Mouse (Mus musculus): Measurements from ENCODE around the gene Sesn2. TPM values are rescaled to one million over a fixed set of nuclear protein-coding genes. Genes with fewer than 3 reads are reported as not detected.

The Sesn2 gene
- polyA plus RNA-seq, 1 experiment: 41.6 TPM

GRCm38 (mm10) chr4:132503344-132503743 lies 7.0 kb downstream of the Sesn2 start:
- Histone ChIP-seq H3K27ac (ENCODE audit: insufficient read depth, low read length) (peak overlapping the region; percentile 7; the same call in 1 of the 2 replicates), H3K36me3 (ENCODE audit: control insufficient read depth, insufficient read depth, low read length, poor library complexity, severe bottlenecking) (peaks cover 37% of the 10 kb centered on the region), H3K4me3 (ENCODE audit: low read depth, low read length) (no peak overlapping the region), H3K9me3 (replicated peaks; ENCODE audit: control insufficient read depth, insufficient read depth, low read length, poor library complexity, severe bottlenecking) (no peaks in the 10 kb centered on the region), H3K27me3 (ENCODE audit: control insufficient read depth, insufficient read depth, low read length, poor library complexity, severe bottlenecking) (no peaks in the 10 kb centered on the region), H3K9ac (ENCODE audit: low read depth, poor library complexity, severe bottlenecking) (no peak overlapping the region), H3K4me1 (ENCODE audit: control insufficient read depth, insufficient read depth, low read length) (peaks cover 6% of the 10 kb centered on the region)
- TF ChIP-seq POLR2A (IDR thresholded peaks at IDR 0.05; ENCODE audit: insufficient read depth, low read length) (no peak), CTCF (IDR thresholded peaks at IDR 0.05; ENCODE audit: low read depth, low read length) (no peak), EP300 (IDR thresholded peaks at IDR 0.05; ENCODE audit: insufficient read depth, low read depth, low read length) (no peak)

- Histone ChIP-seq H3K27ac (ENCODE audit: insufficient read depth, low read length) (no peak overlapping the region), H3K36me3 (ENCODE audit: control insufficient read depth, insufficient read depth, low read length, poor library complexity, severe bottlenecking) (peaks cover 50% of the 10 kb centered on the region)
These were observed 8.7 kb downstream of the Sesn2 start for GRCm38 (mm10) chr4:132501639-132502038.

GRCm38 (mm10) chr4:132494271-132494918 lies 15.9 kb downstream of the Sesn2 start:
- no peak for TF ChIP-seq POLR2A (IDR thresholded peaks at IDR 0.05; ENCODE audit: insufficient read depth, low read length)
- no peaks in the 10 kb centered on the region for H3K9me3 ChIP-seq (replicated peaks; ENCODE audit: control insufficient read depth, insufficient read depth, low read length, poor library complexity, severe bottlenecking)

More at GRCm38 (mm10) chr4:132501639-132502038, 8.7 kb downstream of the Sesn2 start:
- TF ChIP-seq EP300 (IDR thresholded peaks at IDR 0.05; ENCODE audit: insufficient read depth, low read depth, low read length): no peak
- no peak for TF ChIP-seq CTCF (IDR thresholded peaks at IDR 0.05; ENCODE audit: low read depth, low read length)
- TF ChIP-seq POLR2A (IDR thresholded peaks at IDR 0.05; ENCODE audit: insufficient read depth, low read length): no peak
- Histone ChIP-seq H3K4me1 (ENCODE audit: control insufficient read depth, insufficient read depth, low read length) (peaks cover 6% of the 10 kb centered on the region), H3K9ac (ENCODE audit: low read depth, poor library complexity, severe bottlenecking) (no peak overlapping the region), H3K4me3 (ENCODE audit: low read depth, low read length) (no peak overlapping the region), H3K9me3 (replicated peaks; ENCODE audit: control insufficient read depth, insufficient read depth, low read length, poor library complexity, severe bottlenecking) (no peaks in the 10 kb centered on the region), H3K27me3 (ENCODE audit: control insufficient read depth, insufficient read depth, low read length, poor library complexity, severe bottlenecking) (no peaks in the 10 kb centered on the region)

GRCm38 (mm10) chr4:132492178-132493060 lies 17.9 kb downstream of the Sesn2 start:
- Histone ChIP-seq H3K4me3 (ENCODE audit: low read depth, low read length) (no peak overlapping the region), H3K9ac (ENCODE audit: low read depth, poor library complexity, severe bottlenecking) (no peak overlapping the region), H3K27me3 (ENCODE audit: control insufficient read depth, insufficient read depth, low read length, poor library complexity, severe bottlenecking) (no peaks in the 10 kb centered on the region), H3K9me3 (replicated peaks; ENCODE audit: control insufficient read depth, insufficient read depth, low read length, poor library complexity, severe bottlenecking) (no peaks in the 10 kb centered on the region), H3K4me1 (ENCODE audit: control insufficient read depth, insufficient read depth, low read length) (no peaks in the 10 kb centered on the region), H3K27ac (ENCODE audit: insufficient read depth, low read length) (no peak overlapping the region), H3K36me3 (ENCODE audit: control insufficient read depth, insufficient read depth, low read length, poor library complexity, severe bottlenecking) (peaks cover 53% of the 10 kb centered on the region)
- TF ChIP-seq EP300 (IDR thresholded peaks at IDR 0.05; ENCODE audit: insufficient read depth, low read depth, low read length) (no peak), CTCF (IDR thresholded peaks at IDR 0.05; ENCODE audit: low read depth, low read length) (no peak)

More at GRCm38 (mm10) chr4:132494271-132494918, 15.9 kb downstream of the Sesn2 start:
- Histone ChIP-seq H3K36me3 (ENCODE audit: control insufficient read depth, insufficient read depth, low read length, poor library complexity, severe bottlenecking) (peaks cover 72% of the 10 kb centered on the region), H3K9ac (ENCODE audit: low read depth, poor library complexity, severe bottlenecking) (no peak overlapping the region), H3K4me1 (ENCODE audit: control insufficient read depth, insufficient read depth, low read length) (no peaks in the 10 kb centered on the region), H3K27me3 (ENCODE audit: control insufficient read depth, insufficient read depth, low read length, poor library complexity, severe bottlenecking) (no peaks in the 10 kb centered on the region), H3K4me3 (ENCODE audit: low read depth, low read length) (no peak overlapping the region), H3K27ac (ENCODE audit: insufficient read depth, low read length) (no peak overlapping the region)

DNA sequence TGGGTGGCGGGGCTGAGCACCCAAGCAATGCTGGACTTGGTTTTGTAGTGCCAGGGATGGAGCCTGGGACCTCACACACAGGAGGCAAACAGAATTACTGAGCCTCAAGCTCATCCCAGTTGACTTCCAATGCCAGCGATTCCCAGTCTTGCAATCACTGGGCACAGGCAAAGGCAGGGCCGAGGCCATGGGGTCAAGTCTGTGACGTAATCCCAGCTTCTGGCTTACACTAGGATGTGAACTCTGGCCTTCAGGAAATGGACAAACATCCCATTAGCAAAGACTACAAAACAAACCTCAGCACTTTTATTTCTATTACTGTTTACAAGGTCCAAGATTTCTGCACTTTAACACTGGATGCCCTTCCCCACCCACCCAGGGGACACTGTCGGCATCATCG lies 18.6 kb downstream of the Sesn2 start:
- Histone ChIP-seq H3K27ac (ENCODE audit: insufficient read depth, low read length) (no peak overlapping the region), H3K9me3 (replicated peaks; ENCODE audit: control insufficient read depth, insufficient read depth, low read length, poor library complexity, severe bottlenecking) (no peaks in the 10 kb centered on the region), H3K4me3 (ENCODE audit: low read depth, low read length) (no peak overlapping the region), H3K27me3 (ENCODE audit: control insufficient read depth, insufficient read depth, low read length, poor library complexity, severe bottlenecking) (no peaks in the 10 kb centered on the region), H3K9ac (ENCODE audit: low read depth, poor library complexity, severe bottlenecking) (no peak overlapping the region), H3K4me1 (ENCODE audit: control insufficient read depth, insufficient read depth, low read length) (no peaks in the 10 kb centered on the region), H3K36me3 (ENCODE audit: control insufficient read depth, insufficient read depth, low read length, poor library complexity, severe bottlenecking) (peaks cover 46% of the 10 kb centered on the region)
- no peak for TF ChIP-seq POLR2A (IDR thresholded peaks at IDR 0.05; ENCODE audit: insufficient read depth, low read length)
- no peak for TF ChIP-seq EP300 (IDR thresholded peaks at IDR 0.05; ENCODE audit: insufficient read depth, low read depth, low read length)

- no peak overlapping the region for H3K27ac ChIP-seq (ENCODE audit: insufficient read depth, low read length)
- no peaks in the 10 kb centered on the region for H3K4me1 ChIP-seq (ENCODE audit: control insufficient read depth, insufficient read depth, low read length)
- no peak overlapping the region for H3K4me3 ChIP-seq (ENCODE audit: low read depth, low read length)
- H3K36me3 ChIP-seq (ENCODE audit: control insufficient read depth, insufficient read depth, low read length, poor library complexity, severe bottlenecking): peaks cover 39% of the 10 kb centered on the region
- no peak overlapping the region for H3K9ac ChIP-seq (ENCODE audit: low read depth, poor library complexity, severe bottlenecking)
- TF ChIP-seq EP300 (IDR thresholded peaks at IDR 0.05; ENCODE audit: insufficient read depth, low read depth, low read length) (no peak), CTCF (IDR thresholded peaks at IDR 0.05; ENCODE audit: low read depth, low read length) (no peak), POLR2A (IDR thresholded peaks at IDR 0.05; ENCODE audit: insufficient read depth, low read length) (no peak)
- H3K9me3 ChIP-seq (replicated peaks; ENCODE audit: control insufficient read depth, insufficient read depth, low read length, poor library complexity, severe bottlenecking): no peaks in the 10 kb centered on the region
- H3K27me3 ChIP-seq (ENCODE audit: control insufficient read depth, insufficient read depth, low read length, poor library complexity, severe bottlenecking): no peaks in the 10 kb centered on the region
These were observed 19.2 kb downstream of the Sesn2 start for GRCm38 (mm10) chr4:132491057-132491456.
